Mouse (Mus musculus) small intestine, adult 2 months (tissue): Measurements from ENCODE around the gene 1700003E16Rik.

ENCODE experiments used
- CTCF ChIP-seq: fragments of 200-500 bp; IDR thresholded peaks from 2 replicates; pipeline ENCODE4 v1.5.1; 2012; ENCODE audit warnings: low read depth, mild to moderate bottlenecking, control low read depth, inconsistent platforms, low read length, moderate library complexity, mixed read lengths; ENCODE audit not compliant: insufficient replicate concordance, insufficient read length; ENCODE audit errors: extremely low read depth
- POLR2A ChIP-seq: fragments of 200-500 bp; IDR thresholded peaks from 2 replicates; pipeline ENCODE4 v1.6.1; 2012; ENCODE audit warnings: low read depth, mild to moderate bottlenecking, control low read depth, inconsistent platforms, low read length, moderate library complexity

- peak; percentile 9; the same call in 1 of the 2 replicates for TF ChIP-seq CTCF
- peak; percentile 45 for TF ChIP-seq POLR2A
Observed at GRCm38 (mm10) chr6:83137576-83137950, 18.6 kb upstream of the 1700003E16Rik start.
